Mouse (Mus musculus): ENCODE data around the gene 2410141K09Rik. TPM values are rescaled to one million over a fixed set of nuclear protein-coding genes. Genes with fewer than 3 reads are reported as not detected.
"Not testable (repeated sequence)": the region's sequence is repeated elsewhere in the genome, so short reads cannot be mapped to it uniquely, and the experiment has no call there.

Gene 2410141K09Rik
- polyA plus RNA-seq (2014; fragmentation: Nextera tagmentation; extraction: Ambion mirVana) = not detected in 2 replicates

DNA sequence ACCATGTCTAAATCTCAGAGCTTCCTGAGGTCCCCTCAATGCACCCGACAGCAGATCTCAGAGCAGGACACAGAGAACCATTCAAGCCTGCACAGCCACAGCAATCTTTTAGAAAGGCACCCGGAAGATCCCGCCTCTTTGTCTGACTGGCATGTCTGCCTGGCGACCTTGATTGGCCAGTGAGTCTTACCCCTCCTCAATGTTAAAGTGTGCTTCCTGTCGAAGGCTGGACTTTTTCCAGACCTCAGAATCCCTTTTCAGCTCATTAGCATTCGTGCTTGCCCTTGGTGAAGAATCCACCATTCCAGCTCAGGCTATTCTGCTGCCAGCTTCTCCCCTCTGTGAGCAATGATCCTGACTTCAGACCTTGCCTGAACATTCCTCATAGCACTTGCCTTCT, at the start of gene 2410141K09Rik:
Gene 2410141K09Rik (minus strand): TSS at position 101 of the 400 bp plus-strand sequence.
- H3K4me2 ChIP-seq; H3K36me3 ChIP-seq (ENCODE audit: insufficient read depth); H3K27ac ChIP-seq (ENCODE audit: low read depth); DNase-seq; H3K4me3 ChIP-seq (ENCODE audit: low read depth, low read length); H3K9ac ChIP-seq; H3K9me3 ChIP-seq (ENCODE audit: low read depth, low read length); ATAC-seq (ENCODE audit: insufficient read depth); H3K27me3 ChIP-seq (ENCODE audit: insufficient read depth, low read length); H3K4me1 ChIP-seq (ENCODE audit: insufficient read depth): not testable (repeated sequence)
- no CpG with 5 or more reads among the region's 6 CpGs for WGBS

DNA sequence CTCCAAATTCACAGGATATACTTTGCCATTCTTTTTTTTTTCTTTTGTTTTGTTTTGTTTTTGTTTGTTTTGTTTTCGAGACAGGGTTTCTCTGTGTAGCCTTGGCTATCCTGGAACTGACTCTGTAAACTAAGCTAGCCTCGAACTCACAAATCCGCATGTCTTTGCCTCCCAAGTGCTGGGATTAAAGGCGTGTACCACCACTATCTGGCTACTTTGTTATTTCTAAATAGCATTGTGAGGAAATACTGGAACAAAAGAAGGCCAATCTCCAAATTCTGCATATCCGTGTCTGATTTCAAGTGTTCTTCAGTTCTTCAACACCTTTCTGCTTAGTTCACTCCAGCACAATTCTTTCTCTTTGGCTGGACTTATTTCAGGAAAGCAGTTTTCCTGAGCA, 14.1 kb downstream of the 2410141K09Rik start:
- not testable (repeated sequence) for DNase-seq; H3K4me1 ChIP-seq (ENCODE audit: insufficient read depth); H3K4me3 ChIP-seq (ENCODE audit: low read depth, low read length); H3K9ac ChIP-seq; H3K36me3 ChIP-seq (ENCODE audit: insufficient read depth); H3K27ac ChIP-seq (ENCODE audit: low read depth); H3K4me2 ChIP-seq; ATAC-seq (ENCODE audit: insufficient read depth); H3K9me3 ChIP-seq (ENCODE audit: low read depth, low read length); H3K27me3 ChIP-seq (ENCODE audit: insufficient read depth, low read length)
- no CpG with 5 or more reads among the region's 5 CpGs for WGBS

DNA sequence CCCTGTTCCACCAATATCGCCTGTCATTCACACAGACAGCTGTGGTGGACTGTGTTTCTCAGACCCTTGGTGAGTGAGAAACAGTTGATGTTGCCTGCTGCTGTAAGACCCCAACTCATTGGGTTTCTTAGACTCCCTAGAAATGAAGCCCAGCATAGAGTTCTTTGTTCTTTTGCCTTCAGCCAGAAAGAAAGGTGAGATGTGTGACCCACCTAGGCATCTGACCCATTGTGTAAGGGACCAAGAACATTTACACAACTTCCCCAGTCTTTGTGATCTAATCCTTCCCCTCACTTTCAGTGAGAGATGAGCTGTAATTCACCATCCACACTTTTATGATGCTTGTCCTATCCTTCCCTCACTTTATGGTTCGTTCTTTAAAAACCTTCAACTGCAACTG, 26.0 kb downstream of the 2410141K09Rik start:
- DNase-seq; H3K9me3 ChIP-seq (ENCODE audit: low read depth, low read length); H3K27ac ChIP-seq (ENCODE audit: low read depth); H3K4me1 ChIP-seq (ENCODE audit: insufficient read depth); H3K4me3 ChIP-seq (ENCODE audit: low read depth, low read length); H3K9ac ChIP-seq; H3K36me3 ChIP-seq (ENCODE audit: insufficient read depth); H3K4me2 ChIP-seq; H3K27me3 ChIP-seq (ENCODE audit: insufficient read depth, low read length); ATAC-seq (ENCODE audit: insufficient read depth): not testable (repeated sequence)
- no CpG with 5 or more reads among the region's 2 CpGs for WGBS

Other genes with a start within 250 kb of the 2410141K09Rik start
- gene Gm10772, start 213.5 kb downstream of the 2410141K09Rik start, polyA plus RNA-seq (2014; fragmentation: Nextera tagmentation; extraction: Ambion mirVana) = not detected in 2 replicates

Data from lung, embryonic 14.5 days (tissue).